Mouse (Mus musculus) kidney, postnatal 10 days (tissue): Measurements from ENCODE around the gene Ptx4.
A peak's percentile ranks its signal among the peaks of the same experiment; 100 is the strongest.
"Not testable (repeated sequence)": the region's sequence is repeated elsewhere in the genome, so short reads cannot be mapped to it uniquely, and the experiment has no call there.

Experiments used
- DNase-seq: peaks from one replicate; pipeline ENCODE4 v3.0.0; 2021; ENCODE audit warnings: mixed read lengths

Ptx4 gene

GRCm38 (mm10) chr17:25115664-25116432, 4.7 kb upstream of the Ptx4 start, which contains the start of gene Telo2:
Telo2 (minus strand) TSS chr17:25115967.
- peak; percentile 96 for DNase-seq

- no peak for DNase-seq
Measured at GRCm38 (mm10) chr17:25117263-25117662, 3.3 kb upstream of the Ptx4 start.

GRCm38 (mm10) chr17:25123979-25124378, 3.4 kb downstream of the Ptx4 start:
- DNase-seq = no peak

- not testable (repeated sequence) for DNase-seq
Measured at GRCm38 (mm10) chr17:25125442-25126060, 5.0 kb downstream of the Ptx4 start.

- DNase-seq = no peak
Measured at GRCm38 (mm10) chr17:25127079-25127478, 6.5 kb downstream of the Ptx4 start.

GRCm38 (mm10) chr17:25127681-25128080, 7.1 kb downstream of the Ptx4 start:
- no peak for DNase-seq

GRCm38 (mm10) chr17:25130060-25130459, 9.5 kb downstream of the Ptx4 start:
- DNase-seq = no peak

GRCm38 (mm10) chr17:25133275-25133698, 12.7 kb downstream of the Ptx4 start, which contains the start of gene Clcn7:
Clcn7 (plus strand) TSS chr17:25133391.
- DNase-seq = peak; percentile 97

- DNase-seq = no peak
Measured at GRCm38 (mm10) chr17:25135622-25136021, 15.1 kb downstream of the Ptx4 start.

GRCm38 (mm10) chr17:25138803-25139202, 18.2 kb downstream of the Ptx4 start:
- no peak for DNase-seq

GRCm38 (mm10) chr17:25139960-25140359, 19.4 kb downstream of the Ptx4 start:
- no peak for DNase-seq

- DNase-seq = no peak
Measured at GRCm38 (mm10) chr17:25162161-25162560, 41.6 kb downstream of the Ptx4 start, which contains the start of gene Ccdc154. Ccdc154 (plus strand) TSS chr17:25162461.

- no peak for DNase-seq
Measured at GRCm38 (mm10) chr17:25163387-25163786, 42.8 kb downstream of the Ptx4 start.

- DNase-seq = no peak
Measured at GRCm38 (mm10) chr17:25164770-25165169, 44.2 kb downstream of the Ptx4 start.

- no peak for DNase-seq
Measured at GRCm38 (mm10) chr17:25165970-25166671, 45.6 kb downstream of the Ptx4 start.

- no peak for DNase-seq
Measured at GRCm38 (mm10) chr17:25169706-25170105, 49.1 kb downstream of the Ptx4 start.

- DNase-seq = no peak
Measured at GRCm38 (mm10) chr17:25172558-25172957, 52.0 kb downstream of the Ptx4 start.
